Mouse (Mus musculus): ENCODE measurements at regions not wholly inside any gene's neighbourhood (a gene's known extent, or its start where the extent isn't known, plus 50 kb on each side); places are given as distances from the start of the nearest gene placed in this dataset.
A peak's percentile ranks its signal among the peaks of the same experiment; 100 is the strongest.

DNA sequence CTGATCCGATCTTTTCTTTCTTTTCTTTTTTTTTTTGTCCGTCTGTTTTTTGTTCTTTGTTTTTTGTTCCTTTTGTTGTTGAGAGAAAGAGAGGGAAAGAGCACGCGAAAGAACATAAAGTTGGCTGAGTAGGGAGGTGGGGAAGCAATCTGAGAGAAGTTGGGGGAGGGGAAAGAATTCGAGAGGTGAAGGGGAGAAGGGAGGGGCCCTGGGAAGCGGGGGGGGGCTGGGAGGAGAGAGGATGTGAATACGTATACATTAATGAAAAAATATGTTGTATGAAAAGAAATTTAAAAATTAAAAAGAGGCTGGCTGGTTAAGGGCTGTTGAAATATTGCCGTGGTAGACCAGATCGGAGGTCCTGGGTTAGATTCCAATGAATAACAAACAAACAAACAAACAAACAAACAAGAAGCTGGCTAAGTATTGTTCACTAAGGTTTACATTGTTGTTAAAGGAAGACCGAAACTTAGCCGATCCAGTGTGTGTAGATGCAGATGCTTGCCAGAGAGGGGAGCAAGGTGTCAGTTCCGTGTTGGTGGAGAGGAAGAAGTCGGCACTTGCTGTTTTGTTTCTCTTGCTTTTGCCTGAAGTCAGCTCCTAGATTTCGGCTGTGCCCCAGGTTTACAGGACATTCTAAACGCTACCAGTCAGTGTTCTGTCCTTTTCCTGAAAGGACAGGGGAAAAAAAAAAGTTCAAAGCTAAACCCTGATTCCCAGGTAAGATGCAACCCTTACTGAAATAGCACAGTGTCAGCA is 129.1 kb upstream of the Tex13c2 start:
- peak; percentile 66 for DNase-seq (ENCODE audit: low spot score)
- Histone ChIP-seq H3K4me3 (ENCODE audit: low read depth, low read length) (peak overlapping the region; percentile 31), H3K4me2 (ENCODE audit: low read depth, low read length) (peak overlapping the region; percentile 48), H3K27me3 (replicated peaks; ENCODE audit: control insufficient read depth, insufficient read depth, low read length) (no peaks in the 10 kb centered on the region), H3K9me3 (ENCODE audit: control insufficient read depth, low read length) (no peaks in the 10 kb centered on the region), H3K36me3 (ENCODE audit: control insufficient read depth, insufficient read depth, low read length) (no peaks in the 10 kb centered on the region), H3K4me1 (ENCODE audit: control insufficient read depth, insufficient read depth, low read length) (no peaks in the 10 kb centered on the region), H3K27ac (replicated peaks; ENCODE audit: low read depth, low read length) (peak overlapping the region; percentile 49), H3K9ac (ENCODE audit: low read depth, low read length) (0 out of 2 replicates have a peak overlapping the region, but pooled peaks have one; percentile 22)
- 23% methylated on average over 15 of the region's 15 CpGs for WGBS
- ATAC-seq (ENCODE audit: low read depth), result peak; percentile 77; the same call in 1 of the 2 replicates

GRCm38 (mm10) chrX:42360973-42361372 is 128.5 kb upstream of the Tex13c2 start:
- 41% methylated on average over 6 of the region's 6 CpGs for WGBS
- Histone ChIP-seq H3K36me3 (ENCODE audit: control insufficient read depth, insufficient read depth, low read length) (no peaks in the 10 kb centered on the region), H3K4me2 (ENCODE audit: low read depth, low read length) (peak overlapping the region; percentile 48), H3K9me3 (ENCODE audit: control insufficient read depth, low read length) (no peaks in the 10 kb centered on the region), H3K4me1 (ENCODE audit: control insufficient read depth, insufficient read depth, low read length) (no peaks in the 10 kb centered on the region), H3K4me3 (ENCODE audit: low read depth, low read length) (peak overlapping the region; percentile 31), H3K9ac (ENCODE audit: low read depth, low read length) (no peak overlapping the region), H3K27me3 (replicated peaks; ENCODE audit: control insufficient read depth, insufficient read depth, low read length) (no peaks in the 10 kb centered on the region), H3K27ac (replicated peaks; ENCODE audit: low read depth, low read length) (peak overlapping the region; percentile 49)
- ATAC-seq (ENCODE audit: low read depth), result no peak
- peak; percentile 10 for DNase-seq (ENCODE audit: low spot score)

DNA sequence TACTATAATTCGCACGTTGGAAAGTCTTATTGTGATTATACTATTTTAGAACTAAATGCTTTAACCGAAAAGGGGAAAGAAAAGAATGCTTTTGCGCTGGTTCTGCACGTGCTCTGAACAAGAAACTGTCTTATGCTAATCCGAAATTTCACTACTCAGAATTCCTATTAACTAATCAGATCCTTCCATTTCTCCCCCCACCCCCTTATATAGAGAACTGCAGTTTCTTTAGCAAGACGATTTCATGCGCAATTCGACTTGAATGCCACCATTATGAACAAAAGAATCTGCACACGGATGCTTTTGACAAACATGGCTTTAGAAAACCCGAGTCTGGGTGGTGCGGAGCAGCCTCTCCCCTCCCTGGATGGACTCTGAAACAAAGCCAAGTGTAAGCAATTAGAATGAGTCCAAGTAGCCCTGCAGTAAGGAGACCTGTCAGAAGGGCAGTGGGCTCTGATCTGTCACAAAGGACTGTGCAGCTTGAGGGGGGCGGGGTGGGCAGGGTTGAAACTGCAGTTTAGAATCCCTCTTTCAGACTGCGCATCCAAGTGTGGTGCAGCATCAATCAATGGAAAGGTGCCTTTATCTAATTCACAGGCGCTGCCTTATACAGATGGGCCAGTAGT is 128.0 kb upstream of the Tex13c2 start:
- H3K9ac ChIP-seq (ENCODE audit: low read depth, low read length), result no peak overlapping the region
- no peaks in the 10 kb centered on the region for H3K4me1 ChIP-seq (ENCODE audit: control insufficient read depth, insufficient read depth, low read length)
- peak; percentile 41 for DNase-seq (ENCODE audit: low spot score)
- H3K9me3 ChIP-seq (ENCODE audit: control insufficient read depth, low read length), result no peaks in the 10 kb centered on the region
- H3K27ac ChIP-seq (replicated peaks; ENCODE audit: low read depth, low read length), result 0 out of 2 replicates have a peak overlapping the region, but pooled peaks have one; percentile 49
- H3K4me3 ChIP-seq (ENCODE audit: low read depth, low read length), result no peak overlapping the region
- WGBS, result 27% methylated on average over 15 of the region's 15 CpGs
- no peaks in the 10 kb centered on the region for H3K36me3 ChIP-seq (ENCODE audit: control insufficient read depth, insufficient read depth, low read length)
- no peaks in the 10 kb centered on the region for H3K27me3 ChIP-seq (replicated peaks; ENCODE audit: control insufficient read depth, insufficient read depth, low read length)
- peak overlapping the region; percentile 48 for H3K4me2 ChIP-seq (ENCODE audit: low read depth, low read length)
- peak; percentile 58; the same call in 1 of the 2 replicates for ATAC-seq (ENCODE audit: low read depth)

DNA sequence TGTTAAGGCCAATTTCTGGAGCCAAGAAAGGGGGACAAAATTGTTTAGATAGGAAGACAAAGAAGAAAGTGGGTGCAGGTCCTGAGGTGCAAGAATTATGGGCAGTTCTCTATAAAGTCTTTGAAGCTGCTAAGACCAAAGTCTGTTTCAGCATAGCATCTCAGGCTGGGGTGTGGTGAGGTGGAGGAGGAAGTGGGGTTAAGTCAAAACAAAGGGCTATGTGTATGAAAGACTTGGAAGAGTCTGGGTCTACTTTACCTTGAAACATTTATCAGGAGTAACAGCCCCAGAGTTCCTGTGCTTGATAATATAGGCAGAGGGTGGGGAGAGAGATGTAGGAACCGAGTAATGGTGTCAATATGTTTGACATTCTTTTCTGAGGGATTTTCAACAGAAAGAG is 125.4 kb upstream of the Tex13c2 start:
- H3K36me3 ChIP-seq (ENCODE audit: control insufficient read depth, insufficient read depth, low read length), result no peaks in the 10 kb centered on the region
- no peak overlapping the region for H3K27ac ChIP-seq (replicated peaks; ENCODE audit: low read depth, low read length)
- no peaks in the 10 kb centered on the region for H3K27me3 ChIP-seq (replicated peaks; ENCODE audit: control insufficient read depth, insufficient read depth, low read length)
- H3K9ac ChIP-seq (ENCODE audit: low read depth, low read length), result no peak overlapping the region
- no peak overlapping the region for H3K4me3 ChIP-seq (ENCODE audit: low read depth, low read length)
- no peak for ATAC-seq (ENCODE audit: low read depth)
- 46% methylated on average over 1 of the region's 1 CpGs for WGBS
- H3K4me1 ChIP-seq (ENCODE audit: control insufficient read depth, insufficient read depth, low read length), result no peaks in the 10 kb centered on the region
- no peak for DNase-seq (ENCODE audit: low spot score)
- H3K9me3 ChIP-seq (ENCODE audit: control insufficient read depth, low read length), result no peaks in the 10 kb centered on the region
- no peak overlapping the region for H3K4me2 ChIP-seq (ENCODE audit: low read depth, low read length)

GRCm38 (mm10) chrX:42373794-42374398 is 115.6 kb upstream of the Tex13c2 start:
- ATAC-seq (ENCODE audit: low read depth), result 0 out of 2 replicates have a peak, but pooled peaks have one; percentile 44
- H3K27ac ChIP-seq (replicated peaks; ENCODE audit: low read depth, low read length), result no peak overlapping the region

DNA sequence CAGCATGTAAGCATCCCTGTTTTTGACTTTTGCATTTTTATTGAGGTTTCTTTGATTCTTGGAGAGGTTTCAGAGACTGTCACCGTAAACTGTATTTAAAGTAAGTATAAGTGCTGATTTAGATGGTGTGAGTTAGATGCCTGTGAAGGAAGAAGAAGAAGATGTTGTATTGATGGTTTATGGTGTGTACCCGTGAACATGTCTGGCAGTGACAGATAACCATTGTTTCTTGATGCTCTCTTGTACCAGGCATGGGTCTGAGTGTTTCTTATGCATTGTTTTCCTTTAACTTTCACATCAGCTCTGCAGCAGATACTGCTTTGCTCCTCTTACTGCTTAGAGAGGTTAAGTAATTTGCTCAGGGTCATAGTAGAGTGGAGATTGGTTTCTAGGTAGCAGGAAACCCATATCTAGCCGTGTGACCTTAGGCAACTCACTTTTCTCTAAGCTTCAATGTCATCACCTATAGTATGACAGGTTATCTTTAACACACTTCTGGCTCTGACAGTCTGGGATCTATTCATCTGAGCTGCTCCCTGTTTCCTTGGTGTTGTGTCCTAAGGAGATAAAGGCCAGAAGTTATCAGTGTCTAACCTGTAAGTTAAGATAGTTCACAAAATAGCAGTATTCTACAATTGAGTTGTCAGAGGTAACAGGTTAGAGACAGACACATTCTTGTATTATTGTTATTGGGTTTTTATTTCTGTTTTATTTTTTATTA is 95.5 kb upstream of the Tex13c2 start:
- H3K9ac ChIP-seq (ENCODE audit: low read depth, low read length), result no peak overlapping the region
- WGBS, result 77% methylated on average over 3 of the region's 3 CpGs
- ATAC-seq (ENCODE audit: low read depth), result no peak

More at GRCm38 (mm10) chrX:42373794-42374398, 115.6 kb upstream of the Tex13c2 start:
- no peak overlapping the region for H3K4me3 ChIP-seq (ENCODE audit: low read depth, low read length)
- no peaks in the 10 kb centered on the region for H3K4me1 ChIP-seq (ENCODE audit: control insufficient read depth, insufficient read depth, low read length)
- DNase-seq (ENCODE audit: low spot score), result peak; percentile 22
- H3K4me2 ChIP-seq (ENCODE audit: low read depth, low read length), result no peak overlapping the region
- no peaks in the 10 kb centered on the region for H3K36me3 ChIP-seq (ENCODE audit: control insufficient read depth, insufficient read depth, low read length)
- 59% methylated on average over 3 of the region's 3 CpGs for WGBS
- H3K27me3 ChIP-seq (replicated peaks; ENCODE audit: control insufficient read depth, insufficient read depth, low read length), result no peaks in the 10 kb centered on the region
- no peak overlapping the region for H3K9ac ChIP-seq (ENCODE audit: low read depth, low read length)
- no peaks in the 10 kb centered on the region for H3K9me3 ChIP-seq (ENCODE audit: control insufficient read depth, low read length)

GRCm38 (mm10) chrX:42396441-42396840 is 93.0 kb upstream of the Tex13c2 start:
- Histone ChIP-seq H3K27me3 (replicated peaks; ENCODE audit: control insufficient read depth, insufficient read depth, low read length) (no peaks in the 10 kb centered on the region), H3K4me2 (ENCODE audit: low read depth, low read length) (no peak overlapping the region), H3K4me1 (ENCODE audit: control insufficient read depth, insufficient read depth, low read length) (no peaks in the 10 kb centered on the region), H3K36me3 (ENCODE audit: control insufficient read depth, insufficient read depth, low read length) (no peaks in the 10 kb centered on the region), H3K27ac (replicated peaks; ENCODE audit: low read depth, low read length) (no peak overlapping the region), H3K9ac (ENCODE audit: low read depth, low read length) (no peak overlapping the region), H3K4me3 (ENCODE audit: low read depth, low read length) (no peak overlapping the region), H3K9me3 (ENCODE audit: control insufficient read depth, low read length) (no peaks in the 10 kb centered on the region)
- ATAC-seq (ENCODE audit: low read depth) (no peak), DNase-seq (ENCODE audit: low spot score) (peak; percentile 69)
- WGBS, result 57% methylated on average over 4 of the region's 4 CpGs

More for the DNA sequence above, 95.5 kb upstream of the Tex13c2 start:
- Histone ChIP-seq H3K27me3 (replicated peaks; ENCODE audit: control insufficient read depth, insufficient read depth, low read length) (no peaks in the 10 kb centered on the region), H3K36me3 (ENCODE audit: control insufficient read depth, insufficient read depth, low read length) (no peaks in the 10 kb centered on the region), H3K4me1 (ENCODE audit: control insufficient read depth, insufficient read depth, low read length) (no peaks in the 10 kb centered on the region), H3K9me3 (ENCODE audit: control insufficient read depth, low read length) (no peaks in the 10 kb centered on the region), H3K4me2 (ENCODE audit: low read depth, low read length) (no peak overlapping the region), H3K4me3 (ENCODE audit: low read depth, low read length) (no peak overlapping the region), H3K27ac (replicated peaks; ENCODE audit: low read depth, low read length) (no peak overlapping the region; the same call in 1 of the 2 replicates)
- no peak for DNase-seq (ENCODE audit: low spot score)

GRCm38 (mm10) chrX:42398836-42399235 is 90.7 kb upstream of the Tex13c2 start:
- no peaks in the 10 kb centered on the region for H3K4me1 ChIP-seq (ENCODE audit: control insufficient read depth, insufficient read depth, low read length)
- no peak overlapping the region for H3K4me3 ChIP-seq (ENCODE audit: low read depth, low read length)
- ATAC-seq (ENCODE audit: low read depth) (peak; percentile 72; the same call in 1 of the 2 replicates), DNase-seq (ENCODE audit: low spot score) (peak; percentile 83)
- no peak overlapping the region for H3K4me2 ChIP-seq (ENCODE audit: low read depth, low read length)
- no peaks in the 10 kb centered on the region for H3K9me3 ChIP-seq (ENCODE audit: control insufficient read depth, low read length)
- H3K9ac ChIP-seq (ENCODE audit: low read depth, low read length), result no peak overlapping the region
- H3K27me3 ChIP-seq (replicated peaks; ENCODE audit: control insufficient read depth, insufficient read depth, low read length), result no peaks in the 10 kb centered on the region
- 33% methylated on average over 1 of the region's 1 CpGs for WGBS
- H3K27ac ChIP-seq (replicated peaks; ENCODE audit: low read depth, low read length), result peak overlapping the region; percentile 33; the same call in 1 of the 2 replicates
- H3K36me3 ChIP-seq (ENCODE audit: control insufficient read depth, insufficient read depth, low read length), result no peaks in the 10 kb centered on the region

Measured in embryonic facial prominence, embryonic 14.5 days (tissue).